Mouse (Mus musculus): Measurements from ENCODE around the gene Methig1.
"Not testable (repeated sequence)": the region's sequence is repeated elsewhere in the genome, so short reads cannot be mapped to it uniquely, and the experiment has no call there.

- TF ChIP-seq MXI1 (IDR thresholded peaks at IDR 0.05; ENCODE audit: low read depth, low read length); USF2 (IDR thresholded peaks at IDR 0.05; ENCODE audit: borderline replicate concordance in 1 of 2, insufficient read depth in 1 of 2, low read depth in 1 of 2, low read length in 2 of 2); CTCF (IDR thresholded peaks at IDR 0.05 in 2 of 3, conservative IDR thresholded peaks at IDR 0.05 in 1 of 3; ENCODE audit: control insufficient read depth in 1 of 3, insufficient read depth in 1 of 3, low read depth in 2 of 3, low read length in 3 of 3, poor library complexity in 1 of 3, severe bottlenecking in 1 of 3); POLR2A (IDR thresholded peaks at IDR 0.05; ENCODE audit: control insufficient read depth in 1 of 2, insufficient read depth in 1 of 2, low read depth in 1 of 2, low read length in 2 of 2, poor library complexity in 1 of 2); KAT2A (conservative IDR thresholded peaks at IDR 0.05; ENCODE audit: low read depth, low read length); TCF12 (IDR thresholded peaks at IDR 0.05; ENCODE audit: low read depth, low read length); NRF1 (IDR thresholded peaks at IDR 0.05; ENCODE audit: insufficient read depth, low read depth, low read length, poor library complexity, severe bottlenecking); SIN3A (IDR thresholded peaks at IDR 0.05; ENCODE audit: low read length); HCFC1 (IDR thresholded peaks at IDR 0.05; ENCODE audit: low read depth, low read length); MAZ (IDR thresholded peaks at IDR 0.05; ENCODE audit: low read depth, low read length); POLR2AphosphoS2 (IDR thresholded peaks at IDR 0.05; ENCODE audit: low read length); GATA1 (IDR thresholded peaks at IDR 0.05; ENCODE audit: low read depth, low read length); MYB (IDR thresholded peaks at IDR 0.05; ENCODE audit: low read depth, low read length): not testable (repeated sequence)
Measured at GRCm38 (mm10) chr15:100353399-100353798, 450 bp downstream of the Methig1 start.
